Mouse (Mus musculus): ENCODE measurements at regions not wholly inside any gene's neighbourhood (a gene's known extent, or its start where the extent isn't known, plus 50 kb on each side); places are given as distances from the start of the nearest gene placed in this dataset.

GRCm38 (mm10) chr17:83078601-83079360, 136.3 kb upstream of the Pkdcc start:
- Histone ChIP-seq H3K4me2 (ENCODE audit: low read depth, low read length, severe bottlenecking) (no peak overlapping the region; the same call in 1 of the 2 replicates), H3K9me3 (ENCODE audit: control insufficient read depth, low read length) (no peaks in the 10 kb centered on the region), H3K9ac (ENCODE audit: low read length) (no peak overlapping the region), H3K4me3 (ENCODE audit: low read depth, low read length) (no peak overlapping the region), H3K27ac (ENCODE audit: low read depth, low read length) (no peak overlapping the region), H3K27me3 (ENCODE audit: control insufficient read depth, insufficient read depth, low read length) (no peaks in the 10 kb centered on the region; the same call in 1 of the 2 replicates), H3K36me3 (ENCODE audit: control insufficient read depth, insufficient read depth, low read length) (no peaks in the 10 kb centered on the region), H3K4me1 (replicated peaks; ENCODE audit: control insufficient read depth, insufficient read depth, low read length) (no peaks in the 10 kb centered on the region)
- ATAC-seq (replicated peaks; ENCODE audit: low FRiP score) (no peak), DNase-seq (ENCODE audit: low spot score) (no peak)
- WGBS: 29% methylated on average over 19 of the region's 19 CpGs

- whole genome bisulfite sequencing: 74% methylated on average over 7 of the region's 7 CpGs
- H3K9ac ChIP-seq (ENCODE audit: low read length): no peak overlapping the region
- H3K4me3 ChIP-seq (ENCODE audit: low read depth, low read length): no peak overlapping the region
- no peak for DNase-seq (ENCODE audit: low spot score)
- no peak for ATAC-seq (replicated peaks; ENCODE audit: low FRiP score)
- H3K27me3 ChIP-seq (ENCODE audit: control insufficient read depth, insufficient read depth, low read length): no peaks in the 10 kb centered on the region; the same call in 1 of the 2 replicates
- no peak overlapping the region for H3K4me2 ChIP-seq (ENCODE audit: low read depth, low read length, severe bottlenecking)
- no peaks in the 10 kb centered on the region for H3K36me3 ChIP-seq (ENCODE audit: control insufficient read depth, insufficient read depth, low read length)
- no peaks in the 10 kb centered on the region for H3K4me1 ChIP-seq (replicated peaks; ENCODE audit: control insufficient read depth, insufficient read depth, low read length)
- no peak overlapping the region for H3K27ac ChIP-seq (ENCODE audit: low read depth, low read length)
- H3K9me3 ChIP-seq (ENCODE audit: control insufficient read depth, low read length): no peaks in the 10 kb centered on the region
Observed at GRCm38 (mm10) chr17:83079361-83079685, 135.8 kb upstream of the Pkdcc start.

- no peak for ATAC-seq (replicated peaks; ENCODE audit: low FRiP score)
- DNase-seq (ENCODE audit: low spot score): no peak
- no peak overlapping the region for H3K9ac ChIP-seq (ENCODE audit: low read length)
- no peak overlapping the region for H3K4me3 ChIP-seq (ENCODE audit: low read depth, low read length)
- H3K9me3 ChIP-seq (ENCODE audit: control insufficient read depth, low read length): no peaks in the 10 kb centered on the region
- 79% methylated on average over 8 of the region's 8 CpGs for WGBS
- H3K36me3 ChIP-seq (ENCODE audit: control insufficient read depth, insufficient read depth, low read length): no peaks in the 10 kb centered on the region
- H3K4me1 ChIP-seq (replicated peaks; ENCODE audit: control insufficient read depth, insufficient read depth, low read length): no peaks in the 10 kb centered on the region
- no peak overlapping the region for H3K27ac ChIP-seq (ENCODE audit: low read depth, low read length)
- no peak overlapping the region for H3K4me2 ChIP-seq (ENCODE audit: low read depth, low read length, severe bottlenecking)
- H3K27me3 ChIP-seq (ENCODE audit: control insufficient read depth, insufficient read depth, low read length): no peaks in the 10 kb centered on the region; the same call in 1 of the 2 replicates
Observed at GRCm38 (mm10) chr17:83081729-83082128, 133.4 kb upstream of the Pkdcc start.

DNA sequence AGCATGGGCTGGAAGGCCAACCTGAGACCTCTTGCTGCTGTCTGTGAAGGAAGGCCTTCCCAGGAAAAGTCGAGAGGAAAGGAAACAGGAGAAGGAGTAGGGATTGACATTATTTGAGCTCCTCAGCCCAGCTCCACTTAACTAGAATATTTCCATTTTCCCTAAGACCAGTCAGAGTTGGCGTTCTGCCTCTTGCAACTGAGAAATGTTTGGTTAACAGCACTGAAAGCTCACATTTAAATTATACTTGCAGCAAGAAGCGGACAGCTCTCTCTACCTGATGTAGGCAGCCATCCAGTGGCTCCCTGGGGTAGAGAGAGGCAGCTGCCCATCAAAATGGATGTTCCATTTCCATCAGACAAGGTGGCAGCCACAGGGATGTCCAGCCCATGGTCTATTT, 131.6 kb upstream of the Pkdcc start:
- WGBS: 73% methylated on average over 3 of the region's 3 CpGs
- ATAC-seq (replicated peaks; ENCODE audit: low FRiP score): no peak

GRCm38 (mm10) chr17:83085792-83086475, 129.2 kb upstream of the Pkdcc start:
- no peak overlapping the region for H3K27ac ChIP-seq (ENCODE audit: low read depth, low read length)
- ATAC-seq (replicated peaks; ENCODE audit: low FRiP score) (no peak), DNase-seq (ENCODE audit: low spot score) (no peak)
- H3K4me2 ChIP-seq (ENCODE audit: low read depth, low read length, severe bottlenecking): no peak overlapping the region
- no peaks in the 10 kb centered on the region for H3K27me3 ChIP-seq (ENCODE audit: control insufficient read depth, insufficient read depth, low read length)
- H3K36me3 ChIP-seq (ENCODE audit: control insufficient read depth, insufficient read depth, low read length): no peaks in the 10 kb centered on the region
- no peak overlapping the region for H3K4me3 ChIP-seq (ENCODE audit: low read depth, low read length)
- no peaks in the 10 kb centered on the region for H3K4me1 ChIP-seq (replicated peaks; ENCODE audit: control insufficient read depth, insufficient read depth, low read length)
- no peak overlapping the region for H3K9ac ChIP-seq (ENCODE audit: low read length)
- no peaks in the 10 kb centered on the region for H3K9me3 ChIP-seq (ENCODE audit: control insufficient read depth, low read length)
- 90% methylated on average over 10 of the region's 10 CpGs for WGBS

More for the DNA sequence above, 131.6 kb upstream of the Pkdcc start:
- Histone ChIP-seq H3K9me3 (ENCODE audit: control insufficient read depth, low read length) (no peaks in the 10 kb centered on the region), H3K27ac (ENCODE audit: low read depth, low read length) (no peak overlapping the region), H3K9ac (ENCODE audit: low read length) (no peak overlapping the region), H3K36me3 (ENCODE audit: control insufficient read depth, insufficient read depth, low read length) (no peaks in the 10 kb centered on the region), H3K27me3 (ENCODE audit: control insufficient read depth, insufficient read depth, low read length) (no peaks in the 10 kb centered on the region), H3K4me2 (ENCODE audit: low read depth, low read length, severe bottlenecking) (no peak overlapping the region), H3K4me3 (ENCODE audit: low read depth, low read length) (no peak overlapping the region), H3K4me1 (replicated peaks; ENCODE audit: control insufficient read depth, insufficient read depth, low read length) (no peaks in the 10 kb centered on the region)
- DNase-seq (ENCODE audit: low spot score): no peak

GRCm38 (mm10) chr17:83086703-83087102, 128.4 kb upstream of the Pkdcc start:
- 72% methylated on average over 2 of the region's 2 CpGs for WGBS
- Histone ChIP-seq H3K27me3 (ENCODE audit: control insufficient read depth, insufficient read depth, low read length) (no peaks in the 10 kb centered on the region), H3K4me1 (replicated peaks; ENCODE audit: control insufficient read depth, insufficient read depth, low read length) (no peaks in the 10 kb centered on the region), H3K9me3 (ENCODE audit: control insufficient read depth, low read length) (no peaks in the 10 kb centered on the region), H3K4me3 (ENCODE audit: low read depth, low read length) (no peak overlapping the region), H3K27ac (ENCODE audit: low read depth, low read length) (no peak overlapping the region), H3K36me3 (ENCODE audit: control insufficient read depth, insufficient read depth, low read length) (no peaks in the 10 kb centered on the region), H3K9ac (ENCODE audit: low read length) (no peak overlapping the region), H3K4me2 (ENCODE audit: low read depth, low read length, severe bottlenecking) (no peak overlapping the region)
- ATAC-seq (replicated peaks; ENCODE audit: low FRiP score) (no peak), DNase-seq (ENCODE audit: low spot score) (no peak)

GRCm38 (mm10) chr17:83088471-83088870, 126.6 kb upstream of the Pkdcc start:
- no peak for ATAC-seq (replicated peaks; ENCODE audit: low FRiP score)
- Histone ChIP-seq H3K27me3 (ENCODE audit: control insufficient read depth, insufficient read depth, low read length) (no peaks in the 10 kb centered on the region), H3K4me3 (ENCODE audit: low read depth, low read length) (no peak overlapping the region), H3K36me3 (ENCODE audit: control insufficient read depth, insufficient read depth, low read length) (no peaks in the 10 kb centered on the region), H3K9me3 (ENCODE audit: control insufficient read depth, low read length) (no peaks in the 10 kb centered on the region), H3K4me2 (ENCODE audit: low read depth, low read length, severe bottlenecking) (no peak overlapping the region), H3K9ac (ENCODE audit: low read length) (no peak overlapping the region), H3K27ac (ENCODE audit: low read depth, low read length) (no peak overlapping the region), H3K4me1 (replicated peaks; ENCODE audit: control insufficient read depth, insufficient read depth, low read length) (no peaks in the 10 kb centered on the region)
- no peak for DNase-seq (ENCODE audit: low spot score)
- WGBS: 89% methylated on average over 2 of the region's 2 CpGs

GRCm38 (mm10) chr17:83089856-83090692, 125.0 kb upstream of the Pkdcc start:
- H3K4me3 ChIP-seq (ENCODE audit: low read depth, low read length): no peak overlapping the region
- H3K27ac ChIP-seq (ENCODE audit: low read depth, low read length): no peak overlapping the region
- no peaks in the 10 kb centered on the region for H3K4me1 ChIP-seq (replicated peaks; ENCODE audit: control insufficient read depth, insufficient read depth, low read length)
- no peak for ATAC-seq (replicated peaks; ENCODE audit: low FRiP score)
- H3K36me3 ChIP-seq (ENCODE audit: control insufficient read depth, insufficient read depth, low read length): no peaks in the 10 kb centered on the region
- 88% methylated on average over 10 of the region's 10 CpGs for WGBS
- no peak overlapping the region for H3K4me2 ChIP-seq (ENCODE audit: low read depth, low read length, severe bottlenecking)
- no peak overlapping the region for H3K9ac ChIP-seq (ENCODE audit: low read length)
- H3K27me3 ChIP-seq (ENCODE audit: control insufficient read depth, insufficient read depth, low read length): no peaks in the 10 kb centered on the region
- no peaks in the 10 kb centered on the region for H3K9me3 ChIP-seq (ENCODE audit: control insufficient read depth, low read length)
- no peak for DNase-seq (ENCODE audit: low spot score)
